In the genomic region with DNA sequence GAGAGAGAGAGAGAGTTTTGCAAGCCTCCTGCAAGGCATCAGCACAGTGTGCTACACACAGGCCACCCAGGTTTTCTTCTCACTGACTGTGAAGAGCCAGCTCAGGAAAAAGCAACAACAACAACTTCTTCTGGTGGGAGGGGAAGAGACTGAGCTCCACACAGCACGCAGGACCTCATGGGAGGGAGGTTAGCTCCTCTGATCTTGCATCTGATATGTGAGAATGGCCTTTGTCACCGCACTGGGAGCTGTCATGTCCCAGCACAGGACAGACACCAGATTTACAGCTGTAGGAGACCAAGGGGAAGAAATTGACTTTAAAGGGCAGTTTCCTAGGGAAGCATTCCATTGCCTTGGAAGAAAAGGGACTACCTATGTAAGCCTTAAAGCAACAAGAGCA, we compare ENCODE assay signal across 20 mouse cellular contexts. TPM values are rescaled to one million over a fixed set of nuclear protein-coding genes. Genes with fewer than 3 reads are reported as not detected.
A peak's percentile ranks its signal among the peaks of the same experiment; 100 is the strongest.
DNase-seq lines count a peak whose midpoint lies in the region; ATAC-seq and TF ChIP-seq lines count a peak whose summit lies in the region.
"Had no signal": no experiment of that assay in that cellular context is flagged by ENCODE, and none has a peak within 500 bp of the region (broad histone marks: within the 10 kb centered on the region; RNA-seq: fewer than 3 reads in every experiment).

No protein-coding gene starts in this region.

- peak; percentile 52 for DNase-seq in embryo, embryonic 10 days (ENCODE audit: low spot score)
- no peak for DNase-seq in embryo, embryonic 10.5 days (ENCODE audit: low spot score)
- no peak for DNase-seq in hindbrain, embryonic 14.5 days (ENCODE audit: low spot score)
- peak; percentile 55 for DNase-seq in kidney, postnatal 0 days (ENCODE audit: low spot score)
- no peak for DNase-seq in kidney, adult 18-20 months
- DNase-seq: adrenal gland, postnatal 10 days; B cell, adult 2 months; cerebellum, adult 11 months; cerebellum, adult 8-10 months; cerebellum, postnatal 14 days; gastrocnemius, postnatal 14 days; heart, adult 2 months had no signal

- ATAC-seq in hindbrain, embryonic 14.5 days (ENCODE audit: low FRiP score), result no peak
- no peak for ATAC-seq in hindbrain, embryonic 16.5 days
- ATAC-seq in kidney, postnatal 0 days (replicated peaks; ENCODE audit: low FRiP score, low read depth), result no peak
- ATAC-seq in neural tube, embryonic 15.5 days (ENCODE audit: low FRiP score), result no peak
- ATAC-seq: CD4-positive, CD25-positive, alpha-beta regulatory T cell, adult 4 months; forebrain, embryonic 15.5 days had no signal

- H3K36me3 ChIP-seq in hindbrain, embryonic 14.5 days (replicated peaks; ENCODE audit: control insufficient read depth, insufficient read depth), result no peaks in the 10 kb centered on the region; the same call in 1 of the 2 replicates
- no peaks in the 10 kb centered on the region for H3K36me3 ChIP-seq in hindbrain, embryonic 16.5 days (ENCODE audit: control insufficient read depth, insufficient read depth, low read length)
- H3K36me3 ChIP-seq in kidney, postnatal 0 days (ENCODE audit: insufficient read depth, low read length), result no peaks in the 10 kb centered on the region
- peaks cover 17% of the 10 kb centered on the region for H3K36me3 ChIP-seq in neural tube, embryonic 15.5 days
- H3K36me3 ChIP-seq: embryonic facial prominence, embryonic 12.5 days; G1E; heart, embryonic 12.5 days had no signal

- no peak overlapping the region for H3K4me2 ChIP-seq in hindbrain, embryonic 14.5 days (replicated peaks)
- no peak overlapping the region for H3K4me2 ChIP-seq in hindbrain, embryonic 16.5 days (ENCODE audit: low read length)
- H3K4me2 ChIP-seq in kidney, postnatal 0 days (ENCODE audit: low read length), result no peak overlapping the region
- H3K4me2 ChIP-seq in neural tube, embryonic 15.5 days, result no peak overlapping the region
- H3K4me2 ChIP-seq: embryonic facial prominence, embryonic 12.5 days; forebrain, embryonic 15.5 days; heart, embryonic 12.5 days; hindbrain, embryonic 13.5 days had no signal

- H3K27ac ChIP-seq in hindbrain, embryonic 14.5 days, result 0 out of 2 replicates have a peak overlapping the region, but pooled peaks have one; percentile 62
- H3K27ac ChIP-seq in hindbrain, embryonic 16.5 days (ENCODE audit: low read depth, low read length), result no peak overlapping the region
- no peak overlapping the region for H3K27ac ChIP-seq in kidney, postnatal 0 days
- peak overlapping the region; percentile 72; the same call in 1 of the 2 replicates for H3K27ac ChIP-seq in neural tube, embryonic 15.5 days (replicated peaks)
- H3K27ac ChIP-seq: embryonic facial prominence, embryonic 12.5 days; heart, adult 2 months had no signal

- 42% methylated on average over 2 of the region's 2 CpGs for WGBS in hindbrain, embryonic 14.5 days
- 39% methylated on average over 2 of the region's 2 CpGs for WGBS in hindbrain, embryonic 16.5 days
- WGBS in kidney, postnatal 0 days, result 10% methylated on average over 2 of the region's 2 CpGs
- WGBS in neural tube, embryonic 15.5 days, result 12% methylated on average over 2 of the region's 2 CpGs

- TF ChIP-seq CTCF in kidney, postnatal 0 days (IDR thresholded peaks at IDR 0.05; ENCODE audit: low read depth), result no peak

- no peaks in the 10 kb centered on the region for H3K27me3 ChIP-seq in hindbrain, embryonic 14.5 days (ENCODE audit: control insufficient read depth, insufficient read depth, low read length)
- no peaks in the 10 kb centered on the region; the same call in 1 of the 2 replicates for H3K27me3 ChIP-seq in hindbrain, embryonic 16.5 days (replicated peaks; ENCODE audit: control insufficient read depth, insufficient read depth, low read length)
- no peaks in the 10 kb centered on the region for H3K27me3 ChIP-seq in kidney, postnatal 0 days (ENCODE audit: insufficient read depth, low read length)
- H3K27me3 ChIP-seq in neural tube, embryonic 15.5 days (replicated peaks), result no peaks in the 10 kb centered on the region
- H3K27me3 ChIP-seq: embryonic facial prominence, embryonic 12.5 days; forebrain, embryonic 15.5 days had no signal

- no peak overlapping the region for H3K4me3 ChIP-seq in hindbrain, embryonic 14.5 days (replicated peaks; ENCODE audit: low read length)
- H3K4me3 ChIP-seq in hindbrain, embryonic 16.5 days (ENCODE audit: low read length), result no peak overlapping the region
- no peak overlapping the region for H3K4me3 ChIP-seq in kidney, postnatal 0 days (replicated peaks; ENCODE audit: low read depth, low read length)
- H3K4me3 ChIP-seq in neural tube, embryonic 15.5 days (replicated peaks), result no peak overlapping the region
- H3K4me3 ChIP-seq: embryonic facial prominence, embryonic 12.5 days; forebrain, embryonic 15.5 days; heart, adult 2 months; heart, embryonic 12.5 days; hindbrain, embryonic 13.5 days had no signal

- H3K4me1 ChIP-seq in hindbrain, embryonic 14.5 days (replicated peaks; ENCODE audit: control insufficient read depth, insufficient read depth, low read length), result peaks cover 9% of the 10 kb centered on the region
- H3K4me1 ChIP-seq in hindbrain, embryonic 16.5 days (ENCODE audit: control insufficient read depth, insufficient read depth, low read depth, low read length), result peaks cover 8% of the 10 kb centered on the region
- 0 out of 2 replicates have a peak, but pooled peaks cover 6% of the 10 kb centered on the region for H3K4me1 ChIP-seq in kidney, postnatal 0 days (replicated peaks; ENCODE audit: insufficient read depth, low read length)
- H3K4me1 ChIP-seq in neural tube, embryonic 15.5 days, result peaks cover 28% of the 10 kb centered on the region

- no peaks in the 10 kb centered on the region for H3K9me3 ChIP-seq in hindbrain, embryonic 14.5 days (ENCODE audit: control insufficient read depth, low read length)
- no peaks in the 10 kb centered on the region for H3K9me3 ChIP-seq in hindbrain, embryonic 16.5 days (ENCODE audit: control insufficient read depth, low read length)
- no peaks in the 10 kb centered on the region for H3K9me3 ChIP-seq in kidney, postnatal 0 days (replicated peaks; ENCODE audit: low read length)
- H3K9me3 ChIP-seq in neural tube, embryonic 15.5 days (replicated peaks), result no peaks in the 10 kb centered on the region
- H3K9me3 ChIP-seq: embryonic facial prominence, embryonic 12.5 days; forebrain, embryonic 15.5 days; G1E; heart, embryonic 12.5 days; hindbrain, embryonic 13.5 days had no signal

- no peak overlapping the region for H3K9ac ChIP-seq in hindbrain, embryonic 14.5 days
- H3K9ac ChIP-seq in hindbrain, embryonic 16.5 days (ENCODE audit: low read depth, low read length), result no peak overlapping the region
- no peak overlapping the region for H3K9ac ChIP-seq in kidney, postnatal 0 days (ENCODE audit: low read depth, low read length)
- no peak overlapping the region for H3K9ac ChIP-seq in neural tube, embryonic 15.5 days (replicated peaks)
- H3K9ac ChIP-seq: embryonic facial prominence, embryonic 12.5 days; forebrain, embryonic 15.5 days; heart, embryonic 12.5 days; hindbrain, embryonic 13.5 days had no signal

RNA-seq across cellular contexts. Expression of a gene that starts 20.1 kb away (rescaled TPM):
- 31.7 and 36.4 TPM in 2 replicates for polyA plus RNA-seq in hindbrain, embryonic 14.5 days (2014; fragmentation: Nextera tagmentation; extraction: Ambion mirVana)
- polyA plus RNA-seq in hindbrain, embryonic 16.5 days (2015; fragmentation: Nextera tagmentation; extraction: Ambion mirVana), result 17.4 and 23.1 TPM in 2 replicates
- polyA plus RNA-seq in kidney, postnatal 0 days (2015; fragmentation: Nextera tagmentation; extraction: Ambion mirVana), result 3.2 and 3.4 TPM in 2 replicates
- polyA plus RNA-seq in neural tube, embryonic 15.5 days (2015; fragmentation: Nextera tagmentation; extraction: Ambion mirVana), result 32.8 and 36.8 TPM in 2 replicates
- polyA plus RNA-seq: CD4-positive, CD25-positive, alpha-beta regulatory T cell, adult 4 months had no signal

Comparison
In these comparisons a context has a peak if more than half of its experiments do, and no peak if none do; other contexts are left out.
1. DNase-seq: peak in embryo, embryonic 10 days (single experiment) and kidney, postnatal 0 days (single experiment); none in embryo, embryonic 10.5 days (single experiment), hindbrain, embryonic 14.5 days (single experiment) and kidney, adult 18-20 months (single experiment).
2. H3K27ac ChIP-seq: peak in hindbrain, embryonic 14.5 days (single experiment) and neural tube, embryonic 15.5 days (single experiment); none in hindbrain, embryonic 16.5 days (single experiment) and kidney, postnatal 0 days (single experiment).